35 mouse cellular contexts compared by ENCODE assay signal in genomic region chr5:80578741-80579140, GRCm38 (mm10).
"Had no signal": no experiment of that assay in that cellular context is flagged by ENCODE, and none has a peak within 500 bp of the region (broad histone marks: within the 10 kb centered on the region; RNA-seq: fewer than 3 reads in every experiment).

No protein-coding gene starts in this region.

- H3K4me2 ChIP-seq: heart, embryonic 11.5 days; heart, embryonic 12.5 days; heart, embryonic 13.5 days; heart, embryonic 15.5 days; hindbrain, embryonic 12.5 days; hindbrain, embryonic 13.5 days; hindbrain, embryonic 14.5 days; hindbrain, embryonic 15.5 days; intestine, embryonic 15.5 days; kidney, embryonic 15.5 days had no signal

- ATAC-seq: hindbrain, embryonic 16.5 days; hindbrain, postnatal 0 days; inflammation-experienced regulatory T-cells, adult 6 months; intestine, embryonic 15.5 days; intestine, embryonic 16.5 days; intestine, postnatal 0 days had no signal

- H3K9ac ChIP-seq: heart, embryonic 12.5 days; heart, embryonic 13.5 days; heart, embryonic 15.5 days; hindbrain, embryonic 12.5 days; hindbrain, embryonic 13.5 days; hindbrain, embryonic 14.5 days; hindbrain, embryonic 15.5 days; intestine, embryonic 15.5 days; kidney, embryonic 15.5 days had no signal

- H3K4me1 ChIP-seq: heart, embryonic 10.5 days; heart, embryonic 12.5 days; heart, embryonic 13.5 days; heart, embryonic 15.5 days; hindbrain, embryonic 10.5 days; hindbrain, embryonic 12.5 days; hindbrain, embryonic 13.5 days; hindbrain, embryonic 15.5 days; intestine, embryonic 15.5 days; kidney, embryonic 15.5 days had no signal

- H3K4me3 ChIP-seq: heart, embryonic 10.5 days; heart, embryonic 12.5 days; heart, embryonic 13.5 days; heart, embryonic 15.5 days; hindbrain, embryonic 10.5 days; hindbrain, embryonic 12.5 days; hindbrain, embryonic 13.5 days; hindbrain, embryonic 15.5 days; intestine, embryonic 15.5 days; kidney, embryonic 15.5 days; layer of hippocampus, adult 2 months had no signal

- H3K9me3 ChIP-seq: heart, embryonic 10.5 days; heart, embryonic 12.5 days; heart, embryonic 13.5 days; heart, embryonic 15.5 days; hindbrain, embryonic 10.5 days; hindbrain, embryonic 13.5 days; hindbrain, embryonic 15.5 days; intestine, embryonic 15.5 days; kidney, embryonic 15.5 days had no signal

- H3K27ac ChIP-seq: heart, embryonic 10.5 days; heart, embryonic 13.5 days; heart, embryonic 15.5 days; hindbrain, embryonic 10.5 days; hindbrain, embryonic 12.5 days; hindbrain, embryonic 13.5 days; hindbrain, embryonic 14.5 days; hindbrain, embryonic 15.5 days; hindbrain, postnatal 0 days; intestine, embryonic 15.5 days; kidney, embryonic 15.5 days; kidney, postnatal 0 days; layer of hippocampus, adult 2 months had no signal

- H3K27me3 ChIP-seq: heart, embryonic 12.5 days; heart, embryonic 13.5 days; heart, embryonic 15.5 days; hindbrain, embryonic 12.5 days; hindbrain, embryonic 13.5 days; hindbrain, embryonic 15.5 days; intestine, embryonic 15.5 days; kidney, embryonic 15.5 days had no signal

- H3K36me3 ChIP-seq: heart, embryonic 10.5 days; heart, embryonic 12.5 days; heart, embryonic 13.5 days; heart, embryonic 15.5 days; hindbrain, embryonic 10.5 days; hindbrain, embryonic 12.5 days; hindbrain, embryonic 13.5 days; hindbrain, embryonic 15.5 days; intestine, embryonic 15.5 days; kidney, embryonic 15.5 days had no signal

- DNase-seq: heart, postnatal 10 days; heart, postnatal 14 days; heart, postnatal 36 days; heart, postnatal 4 days; kidney, adult 11 months; kidney, adult 18-20 months; kidney, adult 2 months; kidney, adult 8-10 months; kidney, adult 9 months; kidney, postnatal 10 days; kidney, postnatal 14 days; kidney, postnatal 25 days; kidney, postnatal 36 days; kidney, postnatal 4 days; layer of hippocampus, adult 9-11 months; layer of hippocampus, postnatal 36 days had no signal
